Mouse (Mus musculus) layer of hippocampus, adult 8-10 months (tissue): Measurements from ENCODE around the gene Ttc6. TPM values are rescaled to one million over a fixed set of nuclear protein-coding genes. Genes with fewer than 3 reads are reported as not detected.

ENCODE experiments used
- DNase-seq, 2 experiments: peaks; one replicate each; pipeline ENCODE4 v3.0.0; 2022; ENCODE audit warnings: low spot score in 2 of 2
- total RNA-seq, 4 experiments: library from RNA; stranded (reverse); gene quantifications; 2 replicates each; pipeline ENCODE4 v1.2.4; 2022

The Ttc6 gene
- total RNA-seq, 4 experiments from 2014 or later = 0.08 to 0.41 (median 0.25) TPM; not detected in 1

GRCm38 (mm10) chr12:57662986-57663674, 99.2 kb downstream of the Ttc6 start:
- no peak for DNase-seq

- no peak for DNase-seq
These were observed 108.5 kb downstream of the Ttc6 start for GRCm38 (mm10) chr12:57672414-57672813.

DNA sequence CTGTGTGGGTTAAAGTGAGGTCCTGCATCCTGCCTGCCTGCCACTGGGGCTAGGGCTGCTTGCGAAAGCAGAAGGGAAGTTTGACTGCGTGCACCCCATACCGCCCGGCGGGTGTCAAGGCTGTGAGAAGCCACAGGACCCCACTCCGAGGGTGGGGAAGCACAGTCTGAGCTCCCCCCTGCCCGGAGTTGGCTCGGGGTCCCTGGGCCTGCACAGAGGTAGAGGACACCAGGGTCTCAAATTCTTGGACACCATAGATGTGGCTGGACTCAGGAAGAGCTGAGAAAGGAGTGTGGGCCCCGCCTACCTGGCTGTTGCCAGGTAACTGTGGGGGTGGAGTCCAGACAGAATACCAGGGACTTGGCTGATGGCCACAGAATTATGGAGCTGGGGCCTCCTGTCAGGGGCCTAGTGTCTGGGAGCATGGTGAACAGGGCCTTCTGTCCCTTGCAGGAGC, 121.1 kb downstream of the Ttc6 start:
- DNase-seq = no peak

- no peak for DNase-seq
These were observed 146.1 kb downstream of the Ttc6 start for GRCm38 (mm10) chr12:57709966-57710365.

GRCm38 (mm10) chr12:57764720-57765119, 200.8 kb downstream of the Ttc6 start:
- DNase-seq = no peak

GRCm38 (mm10) chr12:57776290-57776997, 212.5 kb downstream of the Ttc6 start:
- peak; percentile 6 for DNase-seq

DNA sequence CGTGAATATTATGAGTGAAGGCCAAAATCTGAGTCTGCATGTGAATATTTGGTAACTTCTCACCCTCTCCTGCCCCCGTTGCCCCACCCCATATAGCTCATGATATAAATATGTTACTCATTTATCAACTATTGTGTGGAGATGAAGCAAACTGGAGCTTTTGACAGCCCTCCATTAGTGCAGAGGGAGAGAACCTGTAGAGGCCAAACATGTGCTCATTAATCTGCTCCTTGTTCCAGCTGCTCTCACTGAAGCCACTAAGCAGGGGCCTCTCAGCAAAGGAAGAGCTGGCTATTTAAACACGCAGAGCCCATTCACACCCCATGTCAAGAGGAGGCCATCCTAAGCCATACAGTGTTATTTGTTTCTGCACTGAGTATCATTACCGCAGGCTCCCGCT, 218.0 kb downstream of the Ttc6 start:
- no peak for DNase-seq

DNA sequence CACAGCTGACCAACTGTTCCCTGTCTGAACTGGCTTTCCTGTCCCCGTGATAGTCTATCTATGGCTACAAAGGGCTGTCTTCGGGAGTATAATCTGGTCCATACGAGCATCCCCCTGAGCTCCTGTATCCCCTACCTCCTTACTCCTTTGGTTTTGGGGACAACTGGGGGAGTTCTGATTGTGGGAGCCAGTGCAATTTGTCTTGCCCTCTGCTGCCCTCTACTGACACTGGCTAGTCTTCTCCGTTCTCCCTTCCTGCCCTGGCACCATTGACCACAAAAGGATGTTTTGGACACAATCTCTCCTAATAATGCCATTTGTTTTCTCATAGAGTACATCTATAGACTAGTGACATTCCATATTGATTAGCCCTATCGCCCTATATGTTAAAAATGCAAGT, 223.6 kb downstream of the Ttc6 start:
- peak in 1 of 2 experiments; percentile 17 for DNase-seq

Other genes with a start within 250 kb of the Ttc6 start
- gene Foxa1, start 17.2 kb upstream of the Ttc6 start, total RNA-seq = not detected